Mouse (Mus musculus) midbrain, embryonic 15.5 days (tissue): ENCODE data around the gene Olfr1497. TPM values are rescaled to one million over a fixed set of nuclear protein-coding genes. Genes with fewer than 3 reads are reported as not detected.

Experiments used
- polyA plus RNA-seq: library from polyadenylated mRNA; unstranded; fragments of >200 nt; fragmentation: Nextera tagmentation; extraction: Ambion mirVana; gene quantifications from 2 replicates; pipeline ENCODE4 v1.2.1, GENCODE M21; 2015

The Olfr1497 gene
- polyA plus RNA-seq, 1 experiment from 2014 or later = not detected

Other genes with a start within 250 kb of the Olfr1497 start
- gene Olfr1484, start 214.7 kb downstream of the Olfr1497 start, polyA plus RNA-seq = not detected in 2 replicates
- gene Olfr1487, start 180.8 kb downstream of the Olfr1497 start, polyA plus RNA-seq = not detected in 2 replicates
- not detected in 2 replicates for gene Olfr1489, start 166.6 kb downstream of the Olfr1497 start, polyA plus RNA-seq
- not detected in 2 replicates for gene Olfr1490, start 147.1 kb downstream of the Olfr1497 start, polyA plus RNA-seq
- gene Olfr1491, start 100.9 kb downstream of the Olfr1497 start, polyA plus RNA-seq = not detected in 2 replicates
- gene Olfr1493-ps1, start 74.9 kb downstream of the Olfr1497 start, polyA plus RNA-seq = not detected in 2 replicates
- gene Olfr1494, start 58.5 kb downstream of the Olfr1497 start, polyA plus RNA-seq = not detected in 2 replicates
- gene Olfr1495, start 33.6 kb downstream of the Olfr1497 start, polyA plus RNA-seq = not detected in 2 replicates
- gene Olfr1496, start 20.3 kb downstream of the Olfr1497 start, polyA plus RNA-seq = not detected in 2 replicates
- gene Olfr1499, start 21.2 kb upstream of the Olfr1497 start, polyA plus RNA-seq = not detected in 2 replicates
- gene Olfr1500, start 32.3 kb upstream of the Olfr1497 start, polyA plus RNA-seq = not detected in 2 replicates
- gene Olfr1501, start 52.5 kb upstream of the Olfr1497 start, polyA plus RNA-seq = not detected in 2 replicates
- not detected in 2 replicates for gene Olfr1502, start 63.6 kb upstream of the Olfr1497 start, polyA plus RNA-seq
- not detected in 2 replicates for gene Olfr1504, start 99.7 kb upstream of the Olfr1497 start, polyA plus RNA-seq
- not detected in 2 replicates for gene Olfr1505, start 115.3 kb upstream of the Olfr1497 start, polyA plus RNA-seq